Mouse (Mus musculus): Measurements from ENCODE around the gene Ildr2.

DNA sequence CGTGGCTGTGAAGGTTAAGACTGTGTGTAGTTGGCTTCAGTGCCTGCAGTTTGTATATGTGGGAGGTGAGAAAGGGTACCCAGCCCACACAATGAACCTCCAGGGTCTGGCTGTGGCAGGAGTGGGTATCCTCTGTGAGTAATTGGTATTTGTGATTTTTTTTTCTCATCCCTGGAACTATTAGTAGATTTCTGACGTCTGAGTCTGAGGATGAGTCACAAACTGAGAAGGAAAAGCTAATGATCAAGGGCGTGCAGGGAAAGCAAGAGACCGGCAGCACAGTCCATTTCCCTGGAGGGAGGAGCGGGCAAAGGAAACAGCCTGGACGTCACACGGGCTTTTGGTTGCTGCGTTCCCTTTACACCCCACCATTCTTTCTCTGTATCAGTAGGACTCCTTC lies 43.0 kb downstream of the Ildr2 start:
- TF ChIP-seq CTCF (IDR thresholded peaks at IDR 0.05; ENCODE audit: extremely low read depth, insufficient read depth, insufficient read length, insufficient replicate concordance): no peak
- no peak for TF ChIP-seq POLR2A (IDR thresholded peaks at IDR 0.05; ENCODE audit: low read depth, low read length)

All from spleen, adult 2 months (tissue).